Mouse (Mus musculus) large intestine, adult 2 months (tissue): ENCODE results near the gene Mindy4. TPM values are rescaled to one million over a fixed set of nuclear protein-coding genes. Genes with fewer than 3 reads are reported as not detected.
"Not testable (repeated sequence)": the region's sequence is repeated elsewhere in the genome, so short reads cannot be mapped to it uniquely, and the experiment has no call there.

Experiments used
- DNase-seq: peaks from one replicate; pipeline ENCODE4 v3.0.0-alpha.2; 2012; ENCODE audit warnings: low read depth, low spot score
- WGBS: fragments of 180-500 bp; shearing (Covaris S2); methylation state at CpG from one replicate; pipeline ENCODE4 v1.1.7; 2018; 5-methylcytosine and 5-hydroxymethylcytosine counted together
- polyA plus RNA-seq: library from polyadenylated mRNA; depleted of rRNA; stranded (reverse); fragments of >200 nt; gene quantifications from 2 replicates; pipeline ENCODE4 v1.2.3, GENCODE M21; 2012; rRNA removed

Gene Mindy4
- 1.7 and 2.7 TPM in 2 replicates for polyA plus RNA-seq

GRCm38 (mm10) chr6:55202913-55203910 lies at the start of gene Mindy4:
Gene Mindy4, plus strand, starts transcription at chr6:55203383.
- peak; percentile 39 for DNase-seq
- WGBS = 4% methylated on average over 33 of the region's 33 CpGs

GRCm38 (mm10) chr6:55159256-55159655 lies 43.9 kb upstream of the Mindy4 start:
- WGBS = 45% methylated on average over 1 of the region's 1 CpGs
- no peak for DNase-seq

GRCm38 (mm10) chr6:55161311-55161761 lies 41.8 kb upstream of the Mindy4 start:
- WGBS = 54% methylated on average over 5 of the region's 5 CpGs

GRCm38 (mm10) chr6:55163046-55163584 lies 40.1 kb upstream of the Mindy4 start:
- 80% methylated on average over 8 of the region's 8 CpGs for WGBS
- DNase-seq = no peak

More at GRCm38 (mm10) chr6:55161311-55161761, 41.8 kb upstream of the Mindy4 start:
- no peak for DNase-seq

- DNase-seq = peak; percentile 36
- WGBS = 55% methylated on average over 7 of the region's 7 CpGs
Measured at GRCm38 (mm10) chr6:55166777-55167463, 36.3 kb upstream of the Mindy4 start.

- DNase-seq = no peak
- WGBS = 77% methylated on average over 5 of the region's 5 CpGs
Measured at GRCm38 (mm10) chr6:55169818-55170217, 33.4 kb upstream of the Mindy4 start.

GRCm38 (mm10) chr6:55171638-55172037 lies 31.5 kb upstream of the Mindy4 start:
- no peak for DNase-seq
- WGBS = 44% methylated on average over 4 of the region's 4 CpGs

- WGBS = 87% methylated on average over 10 of the region's 10 CpGs
Measured at GRCm38 (mm10) chr6:55173171-55173570, 30.0 kb upstream of the Mindy4 start.

GRCm38 (mm10) chr6:55173941-55174349 lies 29.2 kb upstream of the Mindy4 start:
- DNase-seq = no peak
- 54% methylated on average over 3 of the region's 3 CpGs for WGBS

More at GRCm38 (mm10) chr6:55173171-55173570, 30.0 kb upstream of the Mindy4 start:
- no peak for DNase-seq

GRCm38 (mm10) chr6:55174741-55175181 lies 28.4 kb upstream of the Mindy4 start, which contains the start of gene Inmt:
Gene Inmt, minus strand, starts transcription at chr6:55175043.
- no peak for DNase-seq
- 56% methylated on average over 1 of the region's 1 CpGs for WGBS

GRCm38 (mm10) chr6:55175456-55175855 lies 27.7 kb upstream of the Mindy4 start:
- WGBS = 17% methylated on average over 2 of the region's 2 CpGs
- no peak for DNase-seq

GRCm38 (mm10) chr6:55175892-55176291 lies 27.3 kb upstream of the Mindy4 start:
- WGBS = 15% methylated on average over 5 of the region's 5 CpGs
- no peak for DNase-seq

- WGBS = 63% methylated on average over 12 of the region's 12 CpGs
- no peak for DNase-seq
Measured at GRCm38 (mm10) chr6:55177060-55177732, 26.0 kb upstream of the Mindy4 start.

GRCm38 (mm10) chr6:55179560-55179959 lies 23.6 kb upstream of the Mindy4 start:
- 69% methylated on average over 7 of the region's 7 CpGs for WGBS
- no peak for DNase-seq

- no peak for DNase-seq
- WGBS = 36% methylated on average over 1 of the region's 1 CpGs
Measured at GRCm38 (mm10) chr6:55182655-55183430, 20.3 kb upstream of the Mindy4 start.

GRCm38 (mm10) chr6:55187827-55188226 lies 15.4 kb upstream of the Mindy4 start:
- WGBS = 95% methylated on average over 17 of the region's 17 CpGs
- not testable (repeated sequence) for DNase-seq

- DNase-seq = no peak
Measured at GRCm38 (mm10) chr6:55189406-55189805, 13.8 kb upstream of the Mindy4 start.

GRCm38 (mm10) chr6:55191537-55191936 lies 11.6 kb upstream of the Mindy4 start:
- 42% methylated on average over 4 of the region's 4 CpGs for WGBS

GRCm38 (mm10) chr6:55193171-55193570 lies 10.0 kb upstream of the Mindy4 start:
- no peak for DNase-seq
- 87% methylated on average over 3 of the region's 3 CpGs for WGBS

More at GRCm38 (mm10) chr6:55191537-55191936, 11.6 kb upstream of the Mindy4 start:
- DNase-seq = no peak
